Mouse (Mus musculus) adrenal gland, adult 18-20 months (tissue): ENCODE measurements around the gene Pola1. TPM values are rescaled to one million over a fixed set of nuclear protein-coding genes. Genes with fewer than 3 reads are reported as not detected.

Experiments
- DNase-seq, 2 experiments: peaks; one replicate each; pipeline ENCODE4 v3.0.0; 2021 to 2022; ENCODE audit warnings: low spot score in 2 of 2
- total RNA-seq, 2 experiments: library from RNA; stranded (reverse); gene quantifications; 1 replicate in 1 of 2; 2 replicates in 1 of 2; pipeline ENCODE4 v1.2.3; 2021

Gene Pola1
- total RNA-seq, 2 experiments from 2014 or later = 9.0 to 9.4 TPM

DNA sequence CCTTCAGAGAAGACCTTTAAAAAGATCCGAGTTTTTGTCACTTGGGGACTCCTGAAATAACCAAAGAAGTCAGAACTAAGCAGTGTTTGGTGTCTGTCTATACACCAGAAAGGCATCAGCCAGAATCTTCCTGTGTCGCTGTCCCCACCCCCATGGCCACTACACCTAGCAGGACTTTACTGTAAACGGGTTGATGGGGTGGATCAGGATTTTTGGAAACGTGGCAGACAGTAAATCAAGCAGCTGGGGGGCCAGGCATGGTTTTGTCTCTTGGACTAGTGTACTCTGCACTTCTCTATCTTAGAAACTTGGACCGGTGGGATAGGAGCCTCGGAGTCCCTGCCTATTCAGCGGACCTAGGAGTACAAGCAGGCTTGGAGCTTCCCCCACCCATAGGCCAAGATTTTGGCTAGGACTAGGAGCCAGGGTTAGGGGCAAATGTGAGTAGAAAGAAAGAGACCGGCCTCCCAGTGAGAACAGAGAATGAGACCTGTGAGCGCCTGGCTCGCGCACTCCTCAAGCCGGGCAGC lies 342.0 kb downstream of the Pola1 start:
- DNase-seq = no peak

- DNase-seq = no peak
These were observed 342.9 kb downstream of the Pola1 start for GRCm38 (mm10) chrX:93289076-93289475.

- no peak for DNase-seq
These were observed 343.6 kb downstream of the Pola1 start for GRCm38 (mm10) chrX:93288339-93288738.

- no peak for DNase-seq
These were observed 345.6 kb downstream of the Pola1 start, which contains the start of gene Arx for GRCm38 (mm10) chrX:93286291-93286893. Gene Arx (plus strand): TSS chrX:93286445.

GRCm38 (mm10) chrX:93285091-93285490 lies 346.9 kb downstream of the Pola1 start:
- DNase-seq = no peak

DNA sequence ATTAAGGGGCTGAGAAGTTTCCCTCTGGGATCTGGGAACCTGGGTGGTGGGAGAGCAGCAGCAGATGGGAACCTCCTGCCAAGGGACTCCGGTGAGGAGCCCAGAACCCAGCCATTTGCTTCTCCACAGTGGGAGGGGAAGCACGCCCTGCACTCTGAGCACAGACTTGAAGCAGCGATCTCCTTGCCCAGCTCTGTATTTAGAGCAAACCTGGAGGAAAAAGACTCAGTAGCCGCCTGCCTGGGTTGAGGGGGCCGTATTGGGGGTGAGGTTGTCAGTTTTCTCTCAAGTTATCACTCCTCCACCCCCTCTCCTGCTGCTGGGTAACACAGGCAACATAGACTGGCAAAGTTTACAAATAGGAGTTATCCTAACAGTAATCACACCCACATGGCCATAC lies 350.2 kb downstream of the Pola1 start:
- DNase-seq = no peak

- DNase-seq = peak; percentile 40 to 47
These were observed 350.8 kb downstream of the Pola1 start for GRCm38 (mm10) chrX:93281028-93281723.

DNA sequence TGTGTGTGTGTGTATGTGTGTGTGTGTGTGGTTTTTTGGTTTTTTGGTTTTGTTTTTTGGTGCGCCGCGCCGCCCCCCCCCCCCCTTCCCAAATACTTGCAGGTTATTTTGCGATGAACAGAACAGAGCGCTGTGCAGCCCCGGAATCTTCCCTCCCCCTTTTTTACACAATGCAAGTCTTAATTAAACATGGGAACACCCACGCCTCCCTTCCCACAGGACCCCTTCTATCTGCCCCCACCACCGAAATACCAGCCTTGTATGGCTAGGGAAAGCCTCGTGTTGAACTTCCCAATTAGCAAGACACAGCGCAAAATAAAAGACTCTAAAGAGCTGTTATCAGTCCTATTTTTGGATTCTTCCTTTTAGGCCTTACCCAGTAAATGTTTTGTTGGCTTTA lies 352.0 kb downstream of the Pola1 start:
- DNase-seq = no peak

DNA sequence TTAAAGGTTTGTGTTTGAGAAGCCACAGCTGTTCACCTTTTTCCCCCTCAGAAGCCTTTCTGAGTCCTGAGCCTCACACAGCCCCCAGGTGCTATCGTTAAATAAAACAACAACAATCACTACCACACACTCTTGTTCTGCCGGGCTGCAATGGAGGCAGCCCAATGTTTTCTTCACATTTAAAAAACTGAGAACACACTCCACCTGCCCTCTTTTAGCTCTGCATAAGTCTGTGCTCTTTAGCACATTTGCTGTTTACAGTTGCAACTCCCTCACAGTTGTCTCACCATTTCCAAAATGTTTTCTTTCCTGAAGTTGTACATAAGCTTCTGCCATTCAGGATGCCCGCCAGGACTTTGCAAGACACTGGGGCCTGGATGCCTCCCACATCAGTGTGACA lies 356.3 kb downstream of the Pola1 start:
- no peak for DNase-seq

Other genes starting within 250 kb of the Pola1 start
- gene Pcyt1b, start 22.7 kb upstream of the Pola1 start, total RNA-seq = 1 to 10 TPM in 1 of 2 experiments, under 1 TPM in 1; 0.48 to 1.5 TPM
- gene Pdk3, start 200.0 kb upstream of the Pola1 start, total RNA-seq = 10 to 100 TPM; 10.3 to 10.8 TPM